Mouse (Mus musculus) kidney, adult 2 months (tissue): ENCODE data around the gene Adrb1.

Source experiments
- CTCF ChIP-seq: fragments of 200-500 bp; conservative IDR thresholded peaks from 2 replicates; pipeline ENCODE4 v1.5.1; 2011; ENCODE audit warnings: low read depth, mild to moderate bottlenecking, control low read depth, low read length, moderate library complexity, mixed read lengths; ENCODE audit not compliant: insufficient read depth, insufficient read length
- POLR2A ChIP-seq: fragments of 200-500 bp; IDR thresholded peaks from one replicate; pipeline ENCODE4 v1.6.1; 2011; ENCODE audit warnings: low read depth, low read length, control low read depth

GRCm38 (mm10) chr19:56682843-56683242 lies 39.2 kb upstream of the Adrb1 start:
- TF ChIP-seq CTCF, result no peak
- TF ChIP-seq POLR2A, result no peak
